Mouse (Mus musculus) E14TG2a.4 (cell line): ENCODE results near the gene Slc10a7.

Source experiments
- H3K27me3 ChIP-seq: 2 replicates; pipeline ENCODE4 v1.6.1; 2014; ENCODE audit warnings: low read length, control low read depth; ENCODE audit not compliant: insufficient read depth
- H3K36me3 ChIP-seq: 2 replicates; pipeline ENCODE4 v1.6.1; 2014; ENCODE audit warnings: low read length, control low read depth; ENCODE audit not compliant: insufficient read depth
- H3K4me1 ChIP-seq: replicated peaks from 2 replicates; pipeline ENCODE4 v1.6.1; 2014; ENCODE audit warnings: low read depth, low read length, control low read depth
- H3K4me3 ChIP-seq: replicated peaks from 2 replicates; pipeline ENCODE4 v1.5.1; 2014; ENCODE audit warnings: mild to moderate bottlenecking, low read length
- H3K9me3 ChIP-seq: 2 replicates; pipeline ENCODE4 v1.6.1; 2014; ENCODE audit warnings: low read length, control low read depth
- CTCF ChIP-seq: conservative IDR thresholded peaks from 2 replicates; pipeline ENCODE4 v1.5.1; 2014; ENCODE audit warnings: low read length
- NANOG ChIP-seq: IDR thresholded peaks from 2 replicates; pipeline ENCODE4 v1.6.1; 2014; ENCODE audit warnings: borderline replicate concordance, low read length, mixed read lengths
- POU5F1 ChIP-seq: IDR thresholded peaks from 2 replicates; pipeline ENCODE4 v1.6.1; 2014; ENCODE audit warnings: low read length, borderline replicate concordance

The Slc10a7 gene

GRCm38 (mm10) chr8:78656700-78657370 is 147.7 kb downstream of the Slc10a7 start:
- no peaks in the 10 kb centered on the region for H3K27me3 ChIP-seq
- H3K4me1 ChIP-seq = peaks cover 67% of the 10 kb centered on the region
- H3K9me3 ChIP-seq = no peaks in the 10 kb centered on the region
- TF ChIP-seq POU5F1 (no peak), CTCF (no peak), NANOG (no peak)
- peaks cover 9% of the 10 kb centered on the region; the same call in 1 of the 2 replicates for H3K36me3 ChIP-seq
- no peak overlapping the region for H3K4me3 ChIP-seq

- TF ChIP-seq CTCF (no peak), POU5F1 (no peak), NANOG (no peak)
- Histone ChIP-seq H3K4me1 (peaks cover 53% of the 10 kb centered on the region), H3K36me3 (peaks cover 9% of the 10 kb centered on the region; the same call in 1 of the 2 replicates), H3K27me3 (no peaks in the 10 kb centered on the region), H3K9me3 (no peaks in the 10 kb centered on the region), H3K4me3 (no peak overlapping the region)
Observed at GRCm38 (mm10) chr8:78658172-78658571, 149.0 kb downstream of the Slc10a7 start.

- peaks cover 38% of the 10 kb centered on the region for H3K4me1 ChIP-seq
- TF ChIP-seq POU5F1 = no peak
- no peak for TF ChIP-seq NANOG
- no peak for TF ChIP-seq CTCF
- no peaks in the 10 kb centered on the region for H3K27me3 ChIP-seq
- H3K9me3 ChIP-seq = no peaks in the 10 kb centered on the region
- H3K36me3 ChIP-seq = peaks cover 11% of the 10 kb centered on the region; the same call in 1 of the 2 replicates
- no peak overlapping the region for H3K4me3 ChIP-seq
Observed at GRCm38 (mm10) chr8:78659617-78660187, 150.6 kb downstream of the Slc10a7 start.

GRCm38 (mm10) chr8:78664306-78664940 is 155.3 kb downstream of the Slc10a7 start:
- no peaks in the 10 kb centered on the region for H3K9me3 ChIP-seq
- H3K4me1 ChIP-seq = no peaks in the 10 kb centered on the region
- no peak overlapping the region for H3K4me3 ChIP-seq
- no peaks in the 10 kb centered on the region for H3K27me3 ChIP-seq
- TF ChIP-seq POU5F1 (no peak), CTCF (no peak), NANOG (no peak)
- H3K36me3 ChIP-seq = peaks cover 28% of the 10 kb centered on the region

GRCm38 (mm10) chr8:78667399-78667798 is 158.3 kb downstream of the Slc10a7 start:
- no peaks in the 10 kb centered on the region for H3K27me3 ChIP-seq
- H3K4me3 ChIP-seq = no peak overlapping the region
- peaks cover 10% of the 10 kb centered on the region for H3K4me1 ChIP-seq
- TF ChIP-seq CTCF (no peak), NANOG (no peak), POU5F1 (no peak)
- H3K36me3 ChIP-seq = peaks cover 30% of the 10 kb centered on the region
- no peaks in the 10 kb centered on the region; the same call in 1 of the 2 replicates for H3K9me3 ChIP-seq

- no peak overlapping the region for H3K4me3 ChIP-seq
- peaks cover 14% of the 10 kb centered on the region for H3K4me1 ChIP-seq
- H3K36me3 ChIP-seq = peaks cover 33% of the 10 kb centered on the region
- H3K27me3 ChIP-seq = no peaks in the 10 kb centered on the region
- TF ChIP-seq POU5F1 = no peak
- no peak for TF ChIP-seq NANOG
- no peak for TF ChIP-seq CTCF
- H3K9me3 ChIP-seq = no peaks in the 10 kb centered on the region; the same call in 1 of the 2 replicates
Observed at GRCm38 (mm10) chr8:78668206-78668605, 159.1 kb downstream of the Slc10a7 start.

- H3K9me3 ChIP-seq = no peaks in the 10 kb centered on the region; the same call in 1 of the 2 replicates
- TF ChIP-seq CTCF (no peak), POU5F1 (no peak), NANOG (no peak)
- no peak overlapping the region for H3K4me3 ChIP-seq
- peaks cover 27% of the 10 kb centered on the region for H3K36me3 ChIP-seq
- H3K4me1 ChIP-seq = peaks cover 14% of the 10 kb centered on the region
- H3K27me3 ChIP-seq = no peaks in the 10 kb centered on the region
Observed at GRCm38 (mm10) chr8:78670241-78670640, 161.1 kb downstream of the Slc10a7 start.

GRCm38 (mm10) chr8:78678541-78679219 is 169.5 kb downstream of the Slc10a7 start:
- TF ChIP-seq CTCF = no peak
- no peak for TF ChIP-seq NANOG
- no peak for TF ChIP-seq POU5F1
- peaks cover 10% of the 10 kb centered on the region for H3K4me1 ChIP-seq
- peaks cover 13% of the 10 kb centered on the region for H3K36me3 ChIP-seq
- no peak overlapping the region for H3K4me3 ChIP-seq
- H3K27me3 ChIP-seq = no peaks in the 10 kb centered on the region
- H3K9me3 ChIP-seq = no peaks in the 10 kb centered on the region
